Mouse (Mus musculus): ENCODE results near the gene Igf2r.

Igf2r gene

DNA sequence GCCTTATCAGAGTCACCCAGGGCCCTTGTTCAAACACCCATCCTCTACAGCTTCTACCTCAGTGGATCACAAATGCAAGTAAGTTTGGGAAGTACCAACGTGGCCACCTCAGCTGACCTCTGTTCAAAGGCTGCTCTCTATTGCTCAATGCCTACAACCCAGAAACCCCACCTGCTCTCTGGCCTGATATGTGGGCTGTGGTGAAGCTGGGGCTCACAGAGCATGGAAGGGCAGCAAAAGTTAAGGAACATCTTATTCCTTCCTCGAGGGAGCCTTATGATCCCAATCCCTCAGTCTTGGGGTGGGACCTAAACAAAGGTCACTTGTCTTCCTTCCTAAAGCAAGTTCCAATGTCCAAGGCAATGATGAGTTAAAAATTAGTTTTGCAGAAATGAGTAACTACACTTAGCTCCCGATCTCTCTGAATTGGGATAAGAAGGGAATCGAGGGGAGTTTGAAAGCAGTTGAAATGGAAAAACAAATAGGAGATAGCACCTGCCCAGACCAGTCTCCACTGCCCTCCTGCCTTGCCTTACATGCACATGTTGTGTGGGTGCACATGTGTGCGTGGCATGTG lies 98.3 kb downstream of the Igf2r start:
- no peak for DNase-seq (ENCODE audit: low spot score)

GRCm38 (mm10) chr17:12669363-12669679 lies 100.1 kb downstream of the Igf2r start:
- DNase-seq (ENCODE audit: low spot score), result no peak

DNA sequence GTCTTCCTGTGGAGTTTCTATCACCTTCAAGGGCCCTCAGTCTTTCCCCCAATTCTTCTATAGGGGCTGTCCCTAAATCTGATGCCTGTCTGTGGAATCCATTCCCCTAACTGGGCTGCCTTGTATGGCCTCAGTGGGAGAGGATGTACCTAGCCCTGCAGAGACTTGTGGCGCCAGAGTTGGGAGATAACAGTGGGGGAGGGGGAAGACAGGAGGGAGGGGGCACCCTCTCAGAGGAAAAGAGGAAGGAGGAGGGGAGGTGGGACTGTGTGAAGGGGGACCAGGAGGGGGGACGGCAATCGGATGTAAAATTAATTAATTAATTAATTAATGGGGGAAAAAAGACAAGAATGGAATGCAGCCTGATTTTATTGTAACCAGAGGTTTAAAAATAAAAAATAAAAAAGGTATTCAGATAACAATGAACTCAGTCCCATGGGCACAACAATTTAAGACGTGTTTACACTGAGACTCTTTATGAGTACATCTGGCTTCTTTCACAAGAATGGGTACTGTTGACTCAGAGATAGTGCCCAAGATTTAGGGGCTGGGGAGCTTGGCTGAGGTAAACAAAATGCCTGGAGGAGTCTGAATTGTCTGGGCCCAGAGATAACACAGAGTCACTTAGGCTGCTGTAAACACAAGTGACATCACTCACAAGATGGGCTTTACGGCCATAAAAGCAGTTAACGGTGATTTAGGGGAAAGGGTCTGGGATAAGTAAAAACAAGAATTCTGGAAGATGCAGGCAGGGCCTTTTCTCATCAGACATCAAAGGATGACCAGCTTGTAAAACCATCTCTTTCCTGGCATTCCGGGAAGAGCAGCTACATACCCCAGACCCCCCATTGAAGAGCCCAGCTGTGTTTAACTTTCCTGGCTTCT lies 100.7 kb downstream of the Igf2r start:
- DNase-seq (ENCODE audit: low spot score), result no peak

- no peak for DNase-seq (ENCODE audit: low spot score)
Measured at GRCm38 (mm10) chr17:12664156-12664555, 105.3 kb downstream of the Igf2r start.

DNA sequence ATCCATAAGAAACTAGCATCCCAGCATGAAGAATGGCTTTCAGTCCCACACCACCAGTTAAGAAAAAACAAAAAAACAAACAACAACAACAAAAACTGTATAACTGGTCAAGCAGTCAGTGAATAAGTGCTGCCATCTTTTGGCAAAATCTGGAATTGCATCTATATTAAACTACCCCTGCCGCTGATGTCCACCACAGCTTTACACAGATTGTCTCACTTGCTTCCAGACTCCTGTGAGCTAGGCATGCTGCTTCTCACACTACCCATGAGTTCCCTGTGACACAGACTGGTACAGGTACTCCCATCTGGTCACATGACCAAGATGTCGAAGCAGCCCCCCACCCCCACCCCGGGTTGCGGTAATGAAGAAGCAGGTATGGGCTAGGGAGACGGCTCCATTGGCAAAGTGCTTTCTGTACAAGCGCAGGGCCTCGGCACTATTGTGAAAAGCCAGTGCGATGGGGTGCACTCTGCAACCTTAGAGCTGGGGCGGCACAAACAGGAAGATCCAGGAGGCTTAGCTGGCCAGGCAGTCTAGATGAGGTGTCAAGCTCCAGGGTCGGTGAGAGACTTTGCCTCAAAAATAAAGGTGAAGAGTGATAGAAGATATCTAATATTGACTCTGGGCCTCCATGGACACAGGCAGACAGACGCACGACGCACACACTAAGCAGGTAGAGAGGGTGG lies 108.7 kb downstream of the Igf2r start:
- DNase-seq (ENCODE audit: low spot score), result peak; percentile 37

DNA sequence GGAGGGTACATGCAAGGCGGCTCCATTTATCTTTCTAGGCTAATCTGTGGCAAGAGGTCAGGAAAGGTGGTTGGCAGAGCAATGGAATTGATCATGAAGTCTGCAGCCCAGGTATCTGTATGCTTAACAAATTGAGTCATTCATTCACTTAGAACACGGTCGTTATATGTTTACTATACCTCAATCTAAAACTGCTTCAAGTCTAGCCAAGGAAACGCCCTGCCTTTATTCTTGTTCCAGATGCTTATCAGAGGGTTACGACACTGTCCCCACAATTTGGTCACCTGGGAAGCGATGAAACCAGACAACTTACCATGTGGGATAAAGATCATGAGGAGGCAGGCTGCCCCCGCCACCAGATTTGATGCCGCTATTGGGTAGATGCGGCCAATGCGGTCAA lies 110.2 kb downstream of the Igf2r start:
- no peak for DNase-seq (ENCODE audit: low spot score)

- no peak for DNase-seq (ENCODE audit: low spot score)
Measured at GRCm38 (mm10) chr17:12658784-12659183, 110.7 kb downstream of the Igf2r start.

DNA sequence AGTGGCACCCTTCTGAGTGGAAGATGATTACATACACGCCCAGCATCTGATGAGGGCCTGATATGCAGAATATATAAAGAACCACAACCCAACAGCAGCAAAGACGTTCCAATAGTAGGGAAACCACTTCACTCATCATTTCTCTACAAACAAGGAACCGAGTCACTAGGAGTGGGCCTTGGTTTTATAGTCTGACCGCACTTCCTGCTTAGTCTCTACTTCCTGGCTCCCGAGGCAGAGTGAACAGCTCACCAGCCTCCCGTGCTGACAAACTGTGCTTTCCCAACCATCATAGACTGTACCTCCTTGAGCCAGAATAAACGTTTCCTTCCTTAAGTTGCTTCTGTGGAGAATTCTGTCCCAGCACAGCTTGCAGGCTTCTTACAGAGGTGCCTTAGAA lies 113.6 kb downstream of the Igf2r start:
- DNase-seq (ENCODE audit: low spot score), result no peak

- DNase-seq (ENCODE audit: low spot score), result no peak
Measured at GRCm38 (mm10) chr17:12654061-12654460, 115.4 kb downstream of the Igf2r start.

DNA sequence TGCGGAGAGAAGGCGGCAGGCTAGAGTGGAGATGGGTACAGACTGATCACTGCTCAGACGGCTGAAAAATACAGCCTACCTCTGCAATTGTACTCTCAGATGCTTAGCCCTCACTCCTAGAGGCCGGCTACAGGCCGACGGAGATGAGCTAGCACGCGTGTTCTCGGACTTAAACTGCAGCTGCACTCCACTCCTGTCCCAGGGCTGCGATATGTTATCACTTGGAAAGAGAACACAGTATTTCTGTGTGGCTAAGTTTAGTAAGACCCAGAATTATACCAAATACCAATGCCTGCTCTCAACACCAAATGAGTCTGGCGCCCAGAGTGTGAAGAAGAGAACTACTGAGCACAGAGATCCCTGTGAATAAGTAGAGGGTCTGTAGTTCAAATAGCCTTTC lies 116.9 kb downstream of the Igf2r start:
- DNase-seq (ENCODE audit: low spot score), result no peak

GRCm38 (mm10) chr17:12645461-12645860 lies 124.0 kb downstream of the Igf2r start:
- no peak for DNase-seq (ENCODE audit: low spot score)

DNA sequence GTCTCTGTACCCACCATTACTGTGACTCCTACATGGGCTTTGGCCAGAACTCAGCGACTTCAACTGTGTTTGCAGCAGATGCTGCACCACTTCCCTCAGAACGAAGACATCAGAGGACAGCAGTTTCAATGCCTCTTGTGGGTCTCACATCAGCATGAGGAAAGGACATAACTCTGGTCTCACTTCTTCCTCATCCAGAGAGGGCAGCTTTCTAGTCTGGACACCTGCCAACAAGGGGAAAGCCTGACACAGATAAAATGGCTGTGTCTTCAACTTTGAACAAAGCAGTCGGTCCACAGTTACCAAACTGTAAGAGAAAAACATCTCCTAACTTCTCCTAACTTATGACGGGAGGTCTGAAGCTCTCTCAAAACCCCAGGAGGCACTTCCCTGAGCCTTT lies 128.4 kb downstream of the Igf2r start:
- no peak for DNase-seq (ENCODE audit: low spot score)

GRCm38 (mm10) chr17:12639585-12639984 lies 129.9 kb downstream of the Igf2r start:
- no peak for DNase-seq (ENCODE audit: low spot score)

GRCm38 (mm10) chr17:12634814-12635213 lies 134.7 kb downstream of the Igf2r start:
- DNase-seq (ENCODE audit: low spot score), result no peak
